Mouse (Mus musculus): Measurements from ENCODE around the gene 4930519P11Rik.

DNA sequence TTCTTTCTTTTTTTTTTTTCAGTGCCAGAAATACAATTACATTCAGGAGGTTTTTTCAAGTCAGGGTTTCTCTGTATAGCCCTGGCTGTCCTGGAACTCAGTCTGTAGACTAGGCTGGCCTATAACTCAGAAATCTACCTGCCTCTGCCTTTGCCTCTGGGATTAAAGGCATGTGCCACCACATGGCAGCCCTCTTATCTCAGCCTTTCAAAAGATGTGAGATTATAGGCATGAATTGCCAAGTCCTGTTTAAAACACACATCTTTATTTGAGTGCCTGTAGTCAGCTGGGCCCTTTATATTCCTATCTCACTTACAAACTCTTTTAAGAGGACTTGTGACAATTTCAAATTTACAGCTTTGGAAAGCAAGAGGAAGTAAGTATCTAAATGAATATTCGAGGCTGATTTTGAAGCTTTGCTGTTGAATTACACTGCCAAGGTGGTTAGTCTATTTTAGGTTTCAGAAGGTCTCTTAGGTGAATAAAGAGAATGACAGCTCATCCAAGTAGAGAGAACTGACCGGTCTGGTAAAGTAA is 42.7 kb upstream of the 4930519P11Rik start:
- TF ChIP-seq CTCF (IDR thresholded peaks at IDR 0.05; ENCODE audit: borderline replicate concordance, insufficient read depth, low read length) (no peak), POLR2A (IDR thresholded peaks at IDR 0.05; ENCODE audit: low read depth, low read length) (no peak; the same call in 1 of the 2 replicates)
